Mouse (Mus musculus) thymus, adult 2 months (tissue): ENCODE data around the gene Dbt. TPM values are rescaled to one million over a fixed set of nuclear protein-coding genes. Genes with fewer than 3 reads are reported as not detected.

Experiments
- DNase-seq: peaks from one replicate; pipeline ENCODE4 v3.0.0; 2021
- H3K27ac ChIP-seq: fragments of 200-500 bp; 2 replicates; pipeline ENCODE4 v1.5.1; 2012; ENCODE audit warnings: low read length, control low read depth; ENCODE audit not compliant: control insufficient read depth, insufficient read depth
- H3K27me3 ChIP-seq: fragments of 200-500 bp; 2 replicates; pipeline ENCODE4 v1.6.1; 2012; ENCODE audit warnings: mild to moderate bottlenecking, low read length, moderate library complexity, mixed read lengths; ENCODE audit not compliant: control insufficient read depth, insufficient read depth
- H3K36me3 ChIP-seq: fragments of 200-500 bp; 2 replicates; pipeline ENCODE4 v1.6.1; 2012; ENCODE audit warnings: mild to moderate bottlenecking, low read length, moderate library complexity; ENCODE audit not compliant: control insufficient read depth, insufficient read depth
- H3K4me1 ChIP-seq: fragments of 200-500 bp; replicated peaks from 2 replicates; pipeline ENCODE4 v1.6.1; 2012; ENCODE audit warnings: low read length; ENCODE audit not compliant: control insufficient read depth, insufficient read depth
- H3K4me3 ChIP-seq: fragments of 200-500 bp; 2 replicates; pipeline ENCODE4 v1.5.1; 2012; ENCODE audit warnings: mild to moderate bottlenecking, low read length, control low read depth, moderate library complexity; ENCODE audit not compliant: control insufficient read depth, insufficient read depth
- CTCF ChIP-seq: fragments of 200-500 bp; IDR thresholded peaks from 2 replicates; pipeline ENCODE4 v1.5.1; 2012; ENCODE audit warnings: mild to moderate bottlenecking, control low read depth, low read length, moderate library complexity, borderline replicate concordance; ENCODE audit not compliant: control insufficient read depth, poor library complexity, insufficient read depth; ENCODE audit errors: extremely low read depth
- POLR2A ChIP-seq: fragments of 200-500 bp; IDR thresholded peaks from 2 replicates; pipeline ENCODE4 v1.6.1; 2012; ENCODE audit warnings: mild to moderate bottlenecking, low read length, control low read depth, moderate library complexity; ENCODE audit not compliant: control insufficient read depth, poor library complexity, insufficient read depth; ENCODE audit errors: extremely low read depth
- WGBS: fragments of 180-500 bp; shearing (Covaris S2); methylation state at CpG from one replicate; pipeline ENCODE4 v1.1.7; 2018; 5-methylcytosine and 5-hydroxymethylcytosine counted together
- polyA plus RNA-seq: library from polyadenylated mRNA; depleted of rRNA; stranded (reverse); fragments of >200 nt; gene quantifications from 2 replicates; pipeline ENCODE4 v1.2.3, GENCODE M21; 2012; rRNA removed

Dbt gene
- polyA plus RNA-seq: 7.4 and 8.7 TPM in 2 replicates

- H3K27me3 ChIP-seq: no peaks in the 10 kb centered on the region
- peak within 1 kb of the TSS; percentile 50; the same call in 1 of the 2 replicates for H3K27ac ChIP-seq
- DNase-seq: peak; percentile 83
- H3K4me1 ChIP-seq: peaks cover 8% of the 10 kb centered on the region
- peak within 1 kb of the TSS; percentile 92 for H3K4me3 ChIP-seq
- TF ChIP-seq POLR2A (peak; percentile 60; the same call in 1 of the 2 replicates), CTCF (0 out of 2 replicates have a peak, but pooled peaks have one; percentile 14)
- H3K36me3 ChIP-seq: no peaks in the 10 kb centered on the region
- 2% methylated on average over 36 of the region's 36 CpGs for WGBS
These were observed at the start of gene Dbt for GRCm38 (mm10) chr3:116512904-116513716. Gene Dbt (plus strand): TSS chr3:116513070.

GRCm38 (mm10) chr3:116464318-116464717, 48.6 kb upstream of the Dbt start:
- TF ChIP-seq CTCF: no peak
- TF ChIP-seq POLR2A: no peak
- H3K4me1 ChIP-seq: no peaks in the 10 kb centered on the region
- no peak overlapping the region for H3K4me3 ChIP-seq
- H3K27me3 ChIP-seq: no peaks in the 10 kb centered on the region
- WGBS: 91% methylated on average over 2 of the region's 2 CpGs
- DNase-seq: no peak
- no peak overlapping the region for H3K27ac ChIP-seq
- no peaks in the 10 kb centered on the region for H3K36me3 ChIP-seq

GRCm38 (mm10) chr3:116465709-116466108, 47.2 kb upstream of the Dbt start:
- no peak overlapping the region for H3K27ac ChIP-seq
- H3K36me3 ChIP-seq: no peaks in the 10 kb centered on the region
- no peak for TF ChIP-seq CTCF
- no peak for TF ChIP-seq POLR2A
- peak; percentile 8 for DNase-seq
- no peaks in the 10 kb centered on the region for H3K27me3 ChIP-seq
- H3K4me3 ChIP-seq: no peak overlapping the region
- 9% methylated on average over 12 of the region's 12 CpGs for WGBS
- H3K4me1 ChIP-seq: no peaks in the 10 kb centered on the region

GRCm38 (mm10) chr3:116474602-116475001, 38.3 kb upstream of the Dbt start:
- Histone ChIP-seq H3K27me3 (no peaks in the 10 kb centered on the region), H3K36me3 (no peaks in the 10 kb centered on the region), H3K4me3 (no peak overlapping the region), H3K4me1 (no peaks in the 10 kb centered on the region), H3K27ac (no peak overlapping the region)
- WGBS: 82% methylated on average over 11 of the region's 11 CpGs
- no peak for DNase-seq
- TF ChIP-seq CTCF: no peak
- TF ChIP-seq POLR2A: no peak

GRCm38 (mm10) chr3:116476686-116477298, 36.1 kb upstream of the Dbt start:
- Histone ChIP-seq H3K27ac (no peak overlapping the region), H3K4me1 (no peaks in the 10 kb centered on the region), H3K36me3 (no peaks in the 10 kb centered on the region), H3K27me3 (no peaks in the 10 kb centered on the region), H3K4me3 (no peak overlapping the region)
- no peak for DNase-seq
- TF ChIP-seq CTCF: no peak
- no peak for TF ChIP-seq POLR2A
- WGBS: 71% methylated on average over 5 of the region's 5 CpGs

- Histone ChIP-seq H3K4me1 (no peaks in the 10 kb centered on the region), H3K27me3 (no peaks in the 10 kb centered on the region), H3K4me3 (no peak overlapping the region), H3K27ac (no peak overlapping the region), H3K36me3 (no peaks in the 10 kb centered on the region)
- no peak for DNase-seq
- whole genome bisulfite sequencing: 91% methylated on average over 7 of the region's 7 CpGs
- TF ChIP-seq POLR2A (no peak), CTCF (no peak)
These were observed 35.5 kb upstream of the Dbt start for GRCm38 (mm10) chr3:116477351-116477750.
